Mouse (Mus musculus): Measurements from ENCODE around the gene Mark1. TPM values are rescaled to one million over a fixed set of nuclear protein-coding genes. Genes with fewer than 3 reads are reported as not detected.

Mark1 gene
- polyA plus RNA-seq, 1 experiment from 2014 or later: 3.2 TPM

- 0 out of 2 replicates have a peak, but pooled peaks cover 3% of the 10 kb centered on the region for H3K4me1 ChIP-seq (ENCODE audit: control insufficient read depth, insufficient read depth, low read length)
- no peak overlapping the region for H3K27ac ChIP-seq (replicated peaks; ENCODE audit: low read depth, low read length)
- H3K36me3 ChIP-seq (ENCODE audit: control insufficient read depth, insufficient read depth, low read length): no peaks in the 10 kb centered on the region
- peak overlapping the region; percentile 72 for H3K4me2 ChIP-seq (ENCODE audit: low read depth, severe bottlenecking)
- WGBS: under 1% methylated on average over 44 of the region's 65 CpGs
- ATAC-seq (ENCODE audit: insufficient number of reproducible peaks, low FRiP score, low TSS enrichment, low read depth) (0 out of 2 replicates have a peak, but pooled peaks have one; percentile 35), DNase-seq (ENCODE audit: low spot score) (peak; percentile 72)
- peak overlapping the region; percentile 93 for H3K9ac ChIP-seq (ENCODE audit: low read length)
- H3K4me3 ChIP-seq (ENCODE audit: low read depth, low read length): peak overlapping the region; percentile 87
- no peaks in the 10 kb centered on the region for H3K9me3 ChIP-seq (ENCODE audit: control insufficient read depth, low read length)
- H3K27me3 ChIP-seq (ENCODE audit: control insufficient read depth, insufficient read depth, low read length): no peaks in the 10 kb centered on the region
Measured at GRCm38 (mm10) chr1:184999780-185000599, 620 bp upstream of the Mark1 start.

GRCm38 (mm10) chr1:184998631-184999030 lies 739 bp downstream of the Mark1 start:
- Histone ChIP-seq H3K9me3 (ENCODE audit: control insufficient read depth, low read length) (no peaks in the 10 kb centered on the region), H3K9ac (ENCODE audit: low read length) (peak overlapping the region; percentile 93), H3K36me3 (ENCODE audit: control insufficient read depth, insufficient read depth, low read length) (no peaks in the 10 kb centered on the region), H3K4me3 (ENCODE audit: low read depth, low read length) (peak overlapping the region; percentile 87), H3K27me3 (ENCODE audit: control insufficient read depth, insufficient read depth, low read length) (no peaks in the 10 kb centered on the region), H3K4me1 (ENCODE audit: control insufficient read depth, insufficient read depth, low read length) (0 out of 2 replicates have a peak, but pooled peaks cover 3% of the 10 kb centered on the region), H3K4me2 (ENCODE audit: low read depth, severe bottlenecking) (peak overlapping the region; percentile 72), H3K27ac (replicated peaks; ENCODE audit: low read depth, low read length) (no peak overlapping the region)
- 9% methylated on average over 2 of the region's 2 CpGs for WGBS
- ATAC-seq (ENCODE audit: insufficient number of reproducible peaks, low FRiP score, low TSS enrichment, low read depth): no peak
- DNase-seq (ENCODE audit: low spot score): no peak

GRCm38 (mm10) chr1:184998161-184998560 lies 1.2 kb downstream of the Mark1 start:
- Histone ChIP-seq H3K4me1 (ENCODE audit: control insufficient read depth, insufficient read depth, low read length) (0 out of 2 replicates have a peak, but pooled peaks cover 3% of the 10 kb centered on the region), H3K27ac (replicated peaks; ENCODE audit: low read depth, low read length) (no peak overlapping the region), H3K4me3 (ENCODE audit: low read depth, low read length) (peak overlapping the region; percentile 87; the same call in 1 of the 2 replicates), H3K4me2 (ENCODE audit: low read depth, severe bottlenecking) (peak overlapping the region; percentile 72; the same call in 1 of the 2 replicates), H3K9ac (ENCODE audit: low read length) (no peak overlapping the region), H3K27me3 (ENCODE audit: control insufficient read depth, insufficient read depth, low read length) (no peaks in the 10 kb centered on the region), H3K9me3 (ENCODE audit: control insufficient read depth, low read length) (no peaks in the 10 kb centered on the region), H3K36me3 (ENCODE audit: control insufficient read depth, insufficient read depth, low read length) (no peaks in the 10 kb centered on the region)
- DNase-seq (ENCODE audit: low spot score) (no peak), ATAC-seq (ENCODE audit: insufficient number of reproducible peaks, low FRiP score, low TSS enrichment, low read depth) (no peak)
- WGBS: 64% methylated on average over 9 of the region's 9 CpGs

DNA sequence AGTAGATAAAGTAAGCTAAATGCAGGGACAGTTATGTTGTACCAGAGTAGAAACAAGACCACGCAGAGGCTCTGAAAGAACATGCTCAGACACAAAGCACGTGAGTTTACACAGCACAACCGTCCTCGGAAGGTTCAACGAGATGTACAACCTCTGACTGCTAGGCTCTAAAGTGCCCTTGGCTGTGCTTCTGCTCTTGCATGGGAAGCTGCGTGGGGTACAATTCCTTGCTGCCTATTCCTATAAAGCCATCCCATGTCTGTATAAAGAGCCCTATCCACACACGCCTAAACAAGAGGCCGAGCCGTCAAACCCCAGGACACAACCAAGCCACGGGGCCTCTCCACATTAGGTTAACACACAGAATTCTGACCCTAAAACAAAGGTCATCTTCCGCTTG lies 1.9 kb downstream of the Mark1 start:
- Histone ChIP-seq H3K4me2 (ENCODE audit: low read depth, severe bottlenecking) (no peak overlapping the region), H3K27ac (replicated peaks; ENCODE audit: low read depth, low read length) (no peak overlapping the region), H3K36me3 (ENCODE audit: control insufficient read depth, insufficient read depth, low read length) (no peaks in the 10 kb centered on the region), H3K4me1 (ENCODE audit: control insufficient read depth, insufficient read depth, low read length) (0 out of 2 replicates have a peak, but pooled peaks cover 3% of the 10 kb centered on the region), H3K4me3 (ENCODE audit: low read depth, low read length) (no peak overlapping the region), H3K9me3 (ENCODE audit: control insufficient read depth, low read length) (no peaks in the 10 kb centered on the region), H3K9ac (ENCODE audit: low read length) (no peak overlapping the region), H3K27me3 (ENCODE audit: control insufficient read depth, insufficient read depth, low read length) (no peaks in the 10 kb centered on the region)
- ATAC-seq (ENCODE audit: insufficient number of reproducible peaks, low FRiP score, low TSS enrichment, low read depth) (no peak), DNase-seq (ENCODE audit: low spot score) (no peak)
- WGBS: 71% methylated on average over 11 of the region's 11 CpGs

DNA sequence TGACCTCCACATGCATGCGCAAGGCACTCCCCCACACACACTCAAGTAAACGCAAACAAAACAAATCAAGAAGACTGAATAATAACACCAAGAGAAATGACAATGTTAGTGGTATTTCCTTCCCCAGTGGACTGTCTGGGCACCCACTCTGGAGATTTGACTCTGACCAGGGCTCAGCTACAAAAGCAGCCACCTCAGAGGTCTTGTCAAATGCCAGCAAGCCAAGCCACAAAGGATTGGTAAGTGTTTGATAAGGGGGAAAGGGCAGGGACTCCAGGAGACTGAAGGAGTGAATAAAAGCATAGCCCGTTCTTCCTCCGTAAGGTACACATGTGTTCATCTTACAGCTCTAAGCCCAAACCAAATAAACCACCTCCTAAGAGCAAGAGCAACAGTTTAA lies 4.0 kb downstream of the Mark1 start:
- Histone ChIP-seq H3K27ac (replicated peaks; ENCODE audit: low read depth, low read length) (no peak overlapping the region), H3K9me3 (ENCODE audit: control insufficient read depth, low read length) (no peaks in the 10 kb centered on the region), H3K27me3 (ENCODE audit: control insufficient read depth, insufficient read depth, low read length) (no peaks in the 10 kb centered on the region), H3K4me2 (ENCODE audit: low read depth, severe bottlenecking) (no peak overlapping the region), H3K4me1 (ENCODE audit: control insufficient read depth, insufficient read depth, low read length) (0 out of 2 replicates have a peak, but pooled peaks cover 3% of the 10 kb centered on the region), H3K4me3 (ENCODE audit: low read depth, low read length) (no peak overlapping the region), H3K9ac (ENCODE audit: low read length) (no peak overlapping the region), H3K36me3 (ENCODE audit: control insufficient read depth, insufficient read depth, low read length) (no peaks in the 10 kb centered on the region)
- 81% methylated on average over 4 of the region's 4 CpGs for WGBS
- ATAC-seq (ENCODE audit: insufficient number of reproducible peaks, low FRiP score, low TSS enrichment, low read depth) (no peak), DNase-seq (ENCODE audit: low spot score) (no peak)

DNA sequence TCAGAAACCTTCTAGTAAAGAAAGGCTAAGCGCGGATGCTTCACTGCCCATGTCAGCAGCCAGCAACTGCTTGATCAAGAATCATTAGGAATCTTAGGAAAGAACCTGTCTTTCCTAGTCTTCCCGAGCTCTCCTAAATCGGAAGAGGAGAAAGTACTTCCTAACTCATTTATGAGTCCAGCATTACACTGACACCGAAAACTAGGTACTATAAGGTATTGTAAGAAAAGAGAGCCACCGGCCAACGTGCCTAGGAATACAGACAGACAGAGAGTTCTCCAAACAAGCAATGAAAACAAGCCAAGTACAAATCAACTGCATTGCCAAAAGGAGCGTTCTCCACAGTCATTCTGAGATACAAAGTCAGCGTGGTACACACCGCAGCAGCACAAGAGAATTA lies 8.2 kb downstream of the Mark1 start:
- Histone ChIP-seq H3K27ac (replicated peaks; ENCODE audit: low read depth, low read length) (no peak overlapping the region), H3K36me3 (ENCODE audit: control insufficient read depth, insufficient read depth, low read length) (no peaks in the 10 kb centered on the region), H3K4me2 (ENCODE audit: low read depth, severe bottlenecking) (no peak overlapping the region), H3K9me3 (ENCODE audit: control insufficient read depth, low read length) (no peaks in the 10 kb centered on the region), H3K4me3 (ENCODE audit: low read depth, low read length) (no peak overlapping the region), H3K9ac (ENCODE audit: low read length) (no peak overlapping the region), H3K4me1 (ENCODE audit: control insufficient read depth, insufficient read depth, low read length) (no peaks in the 10 kb centered on the region), H3K27me3 (ENCODE audit: control insufficient read depth, insufficient read depth, low read length) (no peaks in the 10 kb centered on the region)
- no peak for ATAC-seq (ENCODE audit: insufficient number of reproducible peaks, low FRiP score, low TSS enrichment, low read depth)
- 95% methylated on average over 10 of the region's 10 CpGs for WGBS
- DNase-seq (ENCODE audit: low spot score): no peak

GRCm38 (mm10) chr1:184986748-184987147 lies 12.6 kb downstream of the Mark1 start:
- Histone ChIP-seq H3K9ac (ENCODE audit: low read length) (no peak overlapping the region), H3K9me3 (ENCODE audit: control insufficient read depth, low read length) (no peaks in the 10 kb centered on the region), H3K27me3 (ENCODE audit: control insufficient read depth, insufficient read depth, low read length) (no peaks in the 10 kb centered on the region), H3K4me2 (ENCODE audit: low read depth, severe bottlenecking) (no peak overlapping the region), H3K4me1 (ENCODE audit: control insufficient read depth, insufficient read depth, low read length) (no peaks in the 10 kb centered on the region), H3K4me3 (ENCODE audit: low read depth, low read length) (no peak overlapping the region), H3K27ac (replicated peaks; ENCODE audit: low read depth, low read length) (no peak overlapping the region), H3K36me3 (ENCODE audit: control insufficient read depth, insufficient read depth, low read length) (no peaks in the 10 kb centered on the region)
- ATAC-seq (ENCODE audit: insufficient number of reproducible peaks, low FRiP score, low TSS enrichment, low read depth) (no peak), DNase-seq (ENCODE audit: low spot score) (no peak)
- WGBS: 56% methylated on average over 2 of the region's 2 CpGs

GRCm38 (mm10) chr1:184984723-184985122 lies 14.6 kb downstream of the Mark1 start:
- ATAC-seq (ENCODE audit: insufficient number of reproducible peaks, low FRiP score, low TSS enrichment, low read depth): no peak
- no peak overlapping the region for H3K9ac ChIP-seq (ENCODE audit: low read length)
- 84% methylated on average over 2 of the region's 2 CpGs for WGBS

More at GRCm38 (mm10) chr1:184984723-184985122, 14.6 kb downstream of the Mark1 start:
- no peak overlapping the region for H3K4me2 ChIP-seq (ENCODE audit: low read depth, severe bottlenecking)
- no peaks in the 10 kb centered on the region for H3K27me3 ChIP-seq (ENCODE audit: control insufficient read depth, insufficient read depth, low read length)
- H3K9me3 ChIP-seq (ENCODE audit: control insufficient read depth, low read length): no peaks in the 10 kb centered on the region
- no peak overlapping the region for H3K4me3 ChIP-seq (ENCODE audit: low read depth, low read length)
- H3K27ac ChIP-seq (replicated peaks; ENCODE audit: low read depth, low read length): no peak overlapping the region
- no peaks in the 10 kb centered on the region for H3K4me1 ChIP-seq (ENCODE audit: control insufficient read depth, insufficient read depth, low read length)
- H3K36me3 ChIP-seq (ENCODE audit: control insufficient read depth, insufficient read depth, low read length): no peaks in the 10 kb centered on the region; the same call in 1 of the 2 replicates
- DNase-seq (ENCODE audit: low spot score): no peak

Data from limb, embryonic 11.5 days (tissue).